Mouse (Mus musculus) gonadal fat pad, adult 2 months (tissue): ENCODE results near the gene Arl15. TPM values are rescaled to one million over a fixed set of nuclear protein-coding genes. Genes with fewer than 3 reads are reported as not detected.

Source experiments
- DNase-seq: peaks from one replicate; pipeline ENCODE4 v3.0.0-alpha.2; 2012; ENCODE audit warnings: low read depth
- polyA plus RNA-seq: library from polyadenylated mRNA; depleted of rRNA; stranded (reverse); fragments of >200 nt; gene quantifications from 2 replicates; pipeline ENCODE4 v1.2.3, GENCODE M21; 2012

The Arl15 gene
- polyA plus RNA-seq, 1 experiment: 9.6 TPM

DNA sequence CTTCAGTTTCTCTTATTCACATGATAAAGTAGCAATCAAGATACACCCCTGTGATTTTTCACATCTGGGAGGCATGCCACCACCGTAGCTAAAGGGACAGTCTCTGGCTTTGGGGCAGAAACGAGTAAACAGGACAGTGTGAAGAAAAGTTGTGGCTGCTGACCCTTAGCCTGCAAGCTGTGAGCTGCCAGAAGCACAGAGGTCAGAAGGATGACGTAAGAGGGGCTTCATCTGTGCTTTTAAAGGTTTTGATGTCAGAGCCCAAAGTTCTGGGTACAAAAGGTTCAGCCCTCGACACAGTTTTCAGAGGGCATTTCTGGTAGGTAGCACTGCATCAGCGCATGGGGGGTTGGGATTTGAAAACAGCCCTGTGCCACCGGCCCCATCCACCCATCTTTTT lies 266.0 kb downstream of the Arl15 start:
- no peak for DNase-seq

DNA sequence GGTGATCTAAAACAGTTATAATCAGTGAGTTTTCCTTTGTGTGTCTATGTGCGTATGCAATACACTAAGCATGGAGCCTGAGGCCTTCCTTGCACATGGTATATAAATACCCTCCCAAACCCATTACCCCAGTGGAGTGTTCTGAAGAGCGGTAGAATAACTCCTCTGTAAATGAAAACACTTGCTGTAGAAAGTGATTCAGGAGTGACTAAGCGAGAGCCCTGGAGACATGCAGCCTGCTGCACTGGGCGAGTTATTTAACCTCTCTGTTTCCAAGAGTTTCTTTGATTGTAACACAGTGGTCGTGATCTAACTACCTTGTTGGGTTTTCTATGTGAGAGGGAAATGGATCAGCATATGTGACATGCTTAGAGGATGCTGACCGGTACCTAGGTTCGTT lies 266.9 kb downstream of the Arl15 start:
- DNase-seq: no peak

DNA sequence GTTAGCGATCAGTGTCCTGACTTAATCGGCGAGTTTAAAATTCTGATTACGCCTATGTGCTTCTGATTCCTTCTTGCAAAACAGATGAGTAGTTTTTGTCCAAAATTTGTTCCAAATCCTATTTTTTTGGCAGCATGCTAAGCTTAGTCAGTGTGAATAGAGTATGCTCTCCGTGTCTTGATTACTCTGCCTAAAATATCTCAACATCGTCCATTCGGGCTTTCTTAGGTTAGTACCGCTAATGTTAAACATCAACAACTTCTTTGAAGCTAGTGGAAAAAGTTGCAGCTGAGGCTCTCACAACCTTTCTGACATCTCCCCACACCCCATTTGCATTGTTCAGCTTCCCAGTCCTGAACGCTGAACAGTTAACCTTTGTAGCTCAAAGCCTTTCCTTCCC lies 269.8 kb downstream of the Arl15 start:
- DNase-seq: no peak

DNA sequence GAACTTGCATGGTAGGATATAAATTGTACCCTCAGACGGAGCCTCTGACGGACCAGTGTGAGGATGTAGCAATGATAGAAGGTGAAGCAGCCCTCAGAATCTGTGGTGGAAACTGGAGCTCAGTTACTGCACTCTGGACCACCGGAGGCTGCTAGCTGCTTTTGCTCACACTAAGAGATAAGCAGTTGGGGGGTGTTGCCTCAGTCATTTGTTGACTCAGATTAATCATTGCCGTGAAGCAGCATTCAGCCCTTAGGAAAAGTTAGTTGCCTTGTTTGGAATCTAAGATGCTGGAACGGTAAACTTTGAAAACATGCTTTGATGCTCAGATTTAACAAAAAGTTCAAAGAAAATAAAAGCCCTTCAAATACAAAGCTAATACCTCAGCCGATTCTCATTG lies 270.7 kb downstream of the Arl15 start:
- DNase-seq: no peak

DNA sequence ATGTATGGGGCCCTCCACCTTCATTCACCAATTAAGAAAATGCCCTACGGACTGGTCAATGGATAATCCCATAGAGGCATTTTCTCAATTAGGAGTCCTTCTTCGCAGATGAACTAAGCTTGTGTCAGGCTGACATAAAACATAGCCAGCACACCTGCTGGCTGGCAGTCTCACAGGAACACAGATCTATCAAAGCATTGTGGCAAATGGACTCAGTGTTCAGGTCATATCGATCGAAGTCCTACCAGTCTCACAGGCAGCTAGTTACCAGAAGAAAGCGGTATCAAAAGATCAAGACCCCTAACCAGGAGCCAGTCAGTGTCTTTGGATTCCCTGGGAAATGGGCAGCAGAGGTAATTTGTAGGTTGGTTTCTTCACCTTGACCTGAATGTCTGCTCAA lies 274.1 kb downstream of the Arl15 start:
- DNase-seq: no peak

DNA sequence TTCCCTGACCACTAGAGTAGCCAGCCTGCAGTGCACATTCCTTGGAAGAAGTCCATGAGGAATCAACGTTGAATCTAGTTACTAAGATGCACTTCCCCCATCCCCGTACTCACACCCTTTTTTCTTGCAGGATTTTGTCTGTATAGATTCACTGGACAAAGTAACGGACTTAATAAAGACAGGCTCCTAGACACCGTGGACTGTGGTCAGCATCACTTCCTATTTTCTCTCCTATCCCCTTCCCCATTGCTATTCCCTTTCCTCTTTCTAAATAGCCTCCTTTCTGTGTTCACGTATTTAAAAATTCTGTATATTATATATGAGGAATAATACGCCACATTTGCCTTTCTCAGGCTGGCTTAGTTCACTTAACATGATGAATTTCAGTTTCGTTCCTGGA lies 277.1 kb downstream of the Arl15 start:
- DNase-seq: no peak

DNA sequence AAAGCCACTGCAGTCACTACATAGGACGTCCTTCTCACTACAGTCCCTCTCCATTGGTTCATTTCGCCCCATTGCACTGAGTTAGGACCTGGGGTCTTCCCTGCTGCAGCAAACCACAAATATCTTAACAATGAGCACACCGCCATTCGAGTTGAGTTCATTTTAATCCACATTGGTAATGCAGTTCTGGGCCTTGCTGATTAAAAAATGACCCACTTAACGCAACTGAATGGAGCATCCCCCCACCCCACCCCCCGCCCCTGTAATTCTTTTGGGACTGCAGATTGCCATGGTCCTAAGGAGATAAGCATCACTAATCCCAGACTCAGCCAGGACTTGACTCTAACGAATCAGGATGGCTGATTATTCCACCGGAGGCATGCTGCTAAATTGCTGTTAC lies 280.2 kb downstream of the Arl15 start:
- no peak for DNase-seq

DNA sequence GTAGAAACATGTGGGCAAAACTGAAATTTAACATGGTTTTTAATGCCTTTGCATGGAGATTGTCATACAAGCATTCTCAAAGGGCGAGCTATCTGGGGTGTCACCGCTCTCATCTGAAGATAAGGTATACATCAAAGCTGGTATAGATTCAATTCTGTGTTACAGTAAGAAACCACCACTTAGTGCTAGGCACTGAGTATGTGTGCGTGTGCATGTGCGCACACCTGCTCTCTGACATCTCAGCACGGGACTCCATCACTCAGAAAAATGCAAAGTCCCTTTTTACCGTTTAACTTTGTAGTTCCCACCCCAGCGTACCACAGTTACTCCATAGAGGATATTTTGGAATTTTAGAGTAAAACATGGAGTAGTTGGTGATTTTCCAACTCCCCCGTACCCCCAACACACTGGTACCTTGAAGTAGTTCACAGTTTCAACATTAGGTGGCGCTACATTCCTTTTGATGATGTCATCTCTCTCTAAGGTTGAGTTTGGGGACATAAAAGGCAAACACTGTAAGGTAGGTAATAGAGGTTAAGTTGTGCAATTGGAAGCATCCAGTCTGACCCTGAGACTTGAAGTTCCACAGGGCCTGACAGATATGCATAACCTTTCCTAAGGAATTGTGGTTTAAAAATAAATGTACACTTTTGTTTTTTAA lies 281.5 kb downstream of the Arl15 start:
- DNase-seq: no peak

DNA sequence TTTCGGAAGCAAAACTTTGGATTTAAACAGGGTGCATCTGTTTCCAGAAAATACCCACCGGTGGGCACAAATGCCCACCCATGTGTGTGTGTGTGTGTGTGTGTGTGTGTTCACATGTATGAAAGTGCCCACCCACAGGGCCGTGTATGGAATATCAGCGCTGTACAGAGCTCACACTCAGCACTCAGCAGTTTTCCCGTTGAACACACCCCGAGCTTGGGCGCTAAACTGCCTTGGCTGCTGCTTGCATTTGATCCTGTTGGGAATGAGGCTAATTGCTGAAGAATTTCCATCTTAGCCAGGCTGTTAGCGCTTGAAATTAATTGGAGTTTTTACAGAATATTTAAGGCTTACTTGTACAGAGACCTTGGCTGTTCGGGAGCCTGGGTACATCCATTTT lies 282.9 kb downstream of the Arl15 start:
- DNase-seq: no peak

DNA sequence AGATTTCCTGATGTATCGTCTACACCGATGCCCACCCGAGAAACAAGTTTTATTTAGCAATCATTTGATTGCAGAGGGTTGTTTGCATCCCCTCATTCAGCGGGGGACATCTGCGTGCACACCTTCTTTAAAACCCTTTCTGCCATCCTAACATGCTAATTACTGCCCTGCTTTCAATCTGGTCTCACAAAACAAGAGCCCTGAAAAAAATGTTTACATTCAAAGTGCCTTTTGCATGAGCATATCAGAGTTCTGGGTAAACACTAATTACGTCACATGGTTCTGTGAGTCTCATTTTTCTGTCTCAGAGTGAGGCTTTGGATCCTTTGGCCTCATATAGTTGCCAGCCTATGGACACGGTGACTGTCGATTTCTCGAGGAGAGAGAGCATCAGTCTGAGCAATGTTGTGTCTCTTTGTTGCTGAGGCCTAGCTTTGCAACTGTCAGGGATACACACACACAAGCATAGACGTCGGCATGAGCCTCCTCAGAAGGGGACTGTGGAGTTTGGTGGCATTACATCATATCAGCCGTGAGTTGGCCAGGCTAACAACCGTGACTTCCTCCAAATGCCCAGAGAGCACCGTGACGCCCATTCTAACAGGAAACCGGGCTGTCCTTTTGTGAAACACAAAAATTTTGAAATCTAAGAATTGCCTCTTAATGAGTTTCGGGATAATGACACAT lies 283.4 kb downstream of the Arl15 start:
- DNase-seq: no peak

DNA sequence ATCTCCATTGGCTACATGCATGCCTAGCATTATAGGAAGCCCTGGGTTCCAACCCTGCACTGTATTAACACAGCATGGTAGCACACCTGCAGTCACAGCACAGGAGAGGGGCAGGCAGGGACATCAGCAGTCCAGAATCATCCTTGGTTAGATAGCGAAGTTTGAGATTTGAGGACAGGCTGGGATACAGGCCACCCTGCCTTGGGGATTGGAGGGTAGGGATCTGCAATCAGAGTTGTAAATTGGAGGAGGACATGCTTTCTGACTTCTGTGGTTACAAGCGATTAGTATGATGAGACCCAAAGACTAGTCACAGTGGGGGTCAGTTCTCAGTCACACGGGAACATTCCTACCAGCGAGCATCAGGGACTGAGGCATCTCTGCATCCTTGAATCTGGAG lies 284.5 kb downstream of the Arl15 start:
- DNase-seq: no peak

DNA sequence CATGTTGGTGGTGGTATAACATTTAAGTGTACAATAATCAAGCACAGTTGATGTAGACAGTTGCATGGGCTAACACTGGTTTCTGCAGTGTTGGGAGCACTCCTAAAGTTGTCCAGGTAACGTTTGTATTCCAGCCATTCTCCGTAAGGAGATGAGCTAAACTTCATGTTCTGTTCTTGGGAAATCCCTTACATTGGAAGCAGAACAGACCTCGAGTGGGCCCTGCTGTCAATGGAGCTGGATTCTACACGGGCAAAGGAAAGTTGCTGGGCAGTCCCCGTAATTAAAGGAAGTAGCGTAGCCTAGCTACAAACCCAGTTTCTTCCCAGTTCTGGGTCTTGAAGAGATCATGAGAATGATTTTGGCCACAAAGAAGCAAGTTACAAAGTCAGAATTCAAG lies 285.4 kb downstream of the Arl15 start:
- DNase-seq: no peak

DNA sequence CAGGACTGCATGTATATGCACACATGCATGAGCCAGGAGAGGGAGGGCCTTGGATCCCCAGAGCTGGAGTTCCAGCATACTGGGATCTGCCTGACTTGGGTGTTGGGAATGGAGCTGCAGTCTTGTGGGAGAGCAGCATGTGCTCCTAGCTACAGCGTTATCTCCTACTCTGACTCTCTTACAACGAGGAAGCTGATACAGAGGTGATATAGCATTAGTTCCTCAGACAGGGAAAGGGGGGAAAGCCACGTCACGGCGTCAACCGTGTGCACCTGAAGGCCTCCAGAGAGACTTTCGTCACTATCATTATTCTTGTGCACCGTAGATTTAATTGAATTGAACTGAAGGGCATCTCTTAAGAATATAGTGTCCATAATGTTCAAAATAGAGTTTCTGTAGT lies 286.2 kb downstream of the Arl15 start:
- no peak for DNase-seq

DNA sequence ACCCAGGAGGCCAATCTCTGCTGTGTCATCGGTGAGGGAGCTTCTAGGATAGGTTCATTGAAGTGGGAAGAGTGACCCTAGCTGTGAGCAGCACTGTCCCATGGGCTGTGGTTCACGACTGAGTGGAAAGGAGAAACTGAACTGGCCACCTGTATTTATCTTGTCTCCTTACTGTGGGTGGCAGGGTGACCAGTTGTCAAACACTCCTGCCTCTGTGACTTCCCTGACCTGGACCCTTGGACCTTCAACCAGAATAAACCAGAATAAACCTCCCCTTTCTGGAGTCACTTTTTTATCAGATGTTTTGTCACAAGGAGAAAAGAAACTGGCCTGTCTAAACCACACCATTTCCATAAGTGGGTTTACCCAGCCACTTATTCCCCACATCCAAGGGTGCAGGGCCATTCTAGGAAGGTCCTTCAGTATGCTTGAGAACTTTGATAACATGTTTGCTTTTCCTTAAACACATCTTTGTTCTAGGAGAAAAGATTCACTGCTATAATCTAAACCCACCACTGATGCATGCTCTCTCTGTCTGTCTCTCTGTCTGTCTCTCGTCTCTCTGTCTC lies 289.3 kb downstream of the Arl15 start:
- DNase-seq: no peak

DNA sequence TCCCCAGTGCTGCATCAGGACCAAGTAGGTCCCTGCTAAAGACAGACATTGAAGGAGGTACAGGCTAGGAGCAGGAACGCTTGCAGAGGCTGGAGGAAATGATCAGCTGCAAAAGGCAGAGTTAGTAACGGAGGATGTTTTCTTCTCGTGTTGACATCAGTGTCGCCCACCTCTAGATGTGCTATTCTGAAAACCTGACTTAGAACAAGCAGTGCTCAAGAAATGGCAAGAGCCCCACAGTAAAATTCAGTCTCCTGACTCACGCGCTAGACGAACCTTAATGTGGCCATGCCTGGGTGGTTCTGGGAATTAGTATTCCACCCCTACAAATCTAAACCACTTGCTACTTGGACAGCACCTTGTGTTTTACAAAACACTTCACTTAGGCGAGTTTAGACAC lies 291.1 kb downstream of the Arl15 start:
- no peak for DNase-seq

DNA sequence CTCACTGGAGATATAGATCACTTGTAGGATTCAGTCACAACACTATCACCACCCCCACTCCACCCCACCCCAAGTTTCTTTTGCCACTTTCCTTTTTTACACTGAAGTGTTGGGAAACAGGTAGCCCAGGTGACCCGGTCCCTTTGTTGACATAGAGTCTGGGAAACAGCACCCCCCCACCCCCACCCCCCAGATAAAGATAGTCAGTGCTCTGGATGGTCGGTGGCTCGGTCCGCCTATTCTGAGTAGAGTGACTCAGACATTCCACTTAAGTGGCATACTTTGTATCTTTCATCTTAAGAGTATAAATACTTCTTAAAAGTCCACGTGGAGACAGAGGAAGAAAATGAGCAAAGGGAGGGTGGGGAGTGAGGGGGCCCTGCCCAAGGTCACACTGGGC lies 292.0 kb downstream of the Arl15 start:
- DNase-seq: no peak

DNA sequence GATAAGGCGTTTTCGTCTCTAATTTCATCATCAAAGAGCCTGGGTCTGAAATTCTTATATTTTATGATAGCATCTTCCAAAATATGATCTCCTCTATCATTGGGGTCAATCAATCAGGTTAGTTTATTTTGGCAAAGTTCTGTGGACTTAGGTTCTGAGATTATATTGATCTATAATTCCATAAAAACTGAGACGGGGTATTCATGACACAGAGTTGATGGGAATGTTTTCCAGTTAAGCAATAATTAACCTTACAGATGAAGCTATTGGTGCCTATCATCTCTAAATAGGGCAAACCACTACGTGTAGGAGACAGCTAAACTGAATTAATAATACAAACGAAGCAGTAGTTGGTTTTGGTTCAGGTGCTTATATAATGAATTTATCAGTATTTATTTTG lies 292.5 kb downstream of the Arl15 start:
- DNase-seq: no peak

DNA sequence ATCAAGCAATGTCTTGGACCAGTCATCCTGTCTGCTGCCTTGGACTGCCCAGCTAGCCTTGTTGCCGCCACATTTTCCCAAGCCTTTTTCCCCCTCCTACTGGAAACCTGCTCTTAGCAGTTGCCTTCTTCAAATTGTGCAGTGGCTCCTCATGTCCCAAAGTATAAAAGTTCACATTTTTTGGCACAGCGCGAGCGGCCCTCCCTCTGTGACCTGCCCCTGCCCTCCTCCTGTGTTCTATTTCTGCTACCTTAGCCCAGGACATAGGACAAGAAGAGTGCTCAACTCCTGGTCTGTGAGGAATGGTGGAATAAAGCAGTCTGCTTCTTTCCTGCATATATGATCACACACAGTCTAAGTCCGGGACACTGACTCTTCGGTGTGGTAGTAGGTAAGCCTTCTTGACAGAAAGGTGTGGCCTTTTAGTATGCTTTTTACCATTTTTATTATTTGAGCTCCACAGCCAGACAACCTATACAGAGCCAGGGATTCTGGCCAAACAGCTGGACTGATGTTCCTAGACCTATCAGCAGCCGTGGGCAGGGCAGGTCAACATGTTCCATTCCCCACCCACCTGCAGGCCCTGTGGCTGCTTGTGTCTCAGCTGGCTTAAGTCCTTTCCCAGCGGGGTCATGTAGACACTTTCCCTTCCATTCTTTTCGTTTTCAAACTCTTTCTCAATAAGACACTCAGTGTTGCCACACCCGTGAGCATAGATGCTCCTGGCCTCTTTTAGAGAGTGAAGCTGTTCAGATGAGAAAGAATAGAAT lies 293.6 kb downstream of the Arl15 start:
- peak; percentile 57 for DNase-seq

DNA sequence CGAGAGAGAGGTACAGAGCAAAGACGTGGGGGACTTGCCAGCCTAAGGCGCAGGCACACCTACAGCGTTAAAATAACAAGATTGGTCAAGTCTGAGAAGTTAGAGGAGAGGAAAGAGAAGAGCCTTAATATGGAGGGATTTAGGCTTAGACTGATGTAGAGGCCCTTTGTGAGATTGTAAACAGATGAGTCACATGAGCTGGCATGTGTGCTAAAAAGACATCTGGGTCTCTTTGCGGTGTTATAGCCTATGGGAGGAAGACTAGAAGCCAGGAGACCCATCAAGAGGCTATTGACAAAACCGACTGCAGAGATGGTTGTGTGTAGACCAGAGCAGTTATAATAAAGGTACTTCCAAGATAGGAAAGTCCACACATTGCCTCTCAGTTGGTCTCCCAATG lies 296.5 kb downstream of the Arl15 start:
- no peak for DNase-seq

DNA sequence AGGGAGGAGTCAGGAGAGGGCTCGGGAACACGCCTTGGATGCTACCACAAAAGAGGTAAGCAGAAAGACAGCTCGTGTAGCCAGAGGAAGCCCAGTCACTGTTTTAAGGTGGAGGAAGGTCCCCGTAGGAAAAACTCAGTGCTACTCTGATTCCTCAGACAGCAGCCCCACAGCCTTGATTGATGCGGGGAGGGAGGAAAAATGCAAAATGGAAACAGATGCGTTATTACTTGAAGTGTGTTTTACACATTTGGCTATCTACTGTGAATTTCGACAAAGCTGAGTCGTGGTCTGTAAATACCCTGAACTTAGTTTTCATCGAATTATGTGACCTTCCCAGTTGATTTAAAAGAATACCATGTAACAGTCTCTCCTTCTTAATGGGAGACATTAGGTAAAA lies 296.9 kb downstream of the Arl15 start:
- DNase-seq: no peak

DNA sequence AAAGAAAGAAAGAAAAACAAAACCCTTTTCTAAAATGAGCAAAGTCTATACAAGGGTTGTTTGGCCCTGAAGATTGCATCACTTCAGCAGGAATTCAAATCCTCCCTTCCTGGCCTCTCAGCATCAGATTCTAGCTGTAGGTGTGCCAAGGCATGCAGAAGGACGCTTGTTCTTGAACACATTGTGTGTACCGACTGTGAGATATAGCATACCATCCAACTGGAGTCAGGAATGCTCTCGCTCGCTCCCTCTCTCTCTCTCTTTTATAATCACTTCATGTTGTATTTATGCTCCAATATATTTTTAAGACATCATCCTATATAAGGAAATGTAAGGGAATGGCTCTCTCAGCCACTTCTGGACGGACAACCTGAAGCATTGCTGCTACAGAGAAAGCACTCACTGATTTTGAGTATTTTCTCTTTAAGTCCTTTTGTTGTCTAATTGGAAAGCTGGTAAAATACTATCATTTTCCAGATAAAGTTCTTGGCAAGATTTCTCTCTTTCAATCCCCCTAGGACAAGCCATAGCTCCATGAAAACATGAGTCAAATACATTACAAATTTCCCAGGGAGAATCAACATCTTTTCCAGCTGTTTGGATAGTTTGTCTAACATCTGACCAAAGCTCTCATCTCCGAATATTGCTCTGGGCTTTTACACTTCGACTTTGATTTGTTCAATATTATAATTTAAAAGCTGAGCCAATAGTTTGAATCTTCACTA lies 300.0 kb downstream of the Arl15 start:
- no peak for DNase-seq

DNA sequence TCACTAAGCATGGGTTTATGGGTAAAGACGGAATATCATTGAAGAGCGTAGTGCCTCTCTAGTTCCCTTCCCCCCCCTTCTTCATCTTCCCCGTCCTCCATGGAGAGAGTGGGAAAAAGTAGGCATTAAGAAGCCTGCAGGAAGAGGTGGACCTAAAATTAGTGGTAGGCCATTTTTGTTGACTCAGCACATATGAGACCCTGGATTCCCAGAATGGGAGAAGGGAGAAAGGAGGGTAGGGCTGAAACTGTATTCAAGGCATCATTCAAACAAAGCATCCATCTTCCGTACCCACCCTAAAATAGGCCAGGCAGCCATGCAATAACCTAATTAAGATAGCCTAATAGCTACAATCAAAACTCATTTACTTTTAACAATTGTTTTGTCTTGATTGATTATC lies 301.1 kb downstream of the Arl15 start:
- no peak for DNase-seq
